Mouse (Mus musculus) G1E-ER4 (cell line): ENCODE data around the gene Limk2. TPM values are rescaled to one million over a fixed set of nuclear protein-coding genes. Genes with fewer than 3 reads are reported as not detected.

ENCODE experiments used
- GATA1 ChIP-seq: IDR thresholded peaks from one replicate; pipeline ENCODE4 v1.8.0; 2012; ENCODE audit warnings: low read length, inconsistent platforms
- polyA plus RNA-seq: library from polyadenylated mRNA; stranded (reverse); fragments of >175 nt; gene quantifications from 2 replicates; pipeline ENCODE4 v1.2.3, GENCODE M21; 2012

Limk2 gene
- polyA plus RNA-seq, 1 experiment = 27.6 TPM

- TF ChIP-seq GATA1 = no peak
These were observed 75.8 kb downstream of the Limk2 start for GRCm38 (mm10) chr11:3333111-3333695.

- TF ChIP-seq GATA1 = no peak
These were observed 77.0 kb downstream of the Limk2 start for GRCm38 (mm10) chr11:3331756-3332642.

- no peak for TF ChIP-seq GATA1
These were observed 77.8 kb downstream of the Limk2 start for GRCm38 (mm10) chr11:3330991-3331750.

DNA sequence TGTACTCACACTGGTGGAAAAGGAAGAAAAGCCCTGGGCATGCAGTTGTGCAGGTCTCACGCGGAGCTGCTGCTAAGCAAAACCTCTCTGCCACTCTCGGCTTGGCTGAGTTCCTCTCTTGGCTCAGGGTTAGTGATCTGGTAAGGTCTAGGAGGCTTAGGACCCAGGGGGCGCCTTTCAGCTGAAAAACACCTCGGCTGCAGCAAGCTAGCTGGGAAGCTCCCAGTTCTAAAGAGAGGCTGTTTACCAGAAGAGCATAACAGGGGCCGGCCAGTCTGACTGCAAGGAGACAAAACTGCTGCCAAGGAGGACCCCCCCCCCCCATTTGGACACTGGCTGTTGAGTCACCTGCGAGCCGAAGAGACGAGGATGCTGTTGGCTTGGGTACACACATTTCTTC is 78.4 kb downstream of the Limk2 start:
- no peak for TF ChIP-seq GATA1

- TF ChIP-seq GATA1 = no peak
These were observed 79.0 kb downstream of the Limk2 start, which contains the start of gene Pik3ip1 for GRCm38 (mm10) chr11:3329891-3330451. TSS of gene Pik3ip1 (plus strand) at chr11:3330401.

GRCm38 (mm10) chr11:3328806-3329775 is 79.9 kb downstream of the Limk2 start:
- no peak for TF ChIP-seq GATA1

DNA sequence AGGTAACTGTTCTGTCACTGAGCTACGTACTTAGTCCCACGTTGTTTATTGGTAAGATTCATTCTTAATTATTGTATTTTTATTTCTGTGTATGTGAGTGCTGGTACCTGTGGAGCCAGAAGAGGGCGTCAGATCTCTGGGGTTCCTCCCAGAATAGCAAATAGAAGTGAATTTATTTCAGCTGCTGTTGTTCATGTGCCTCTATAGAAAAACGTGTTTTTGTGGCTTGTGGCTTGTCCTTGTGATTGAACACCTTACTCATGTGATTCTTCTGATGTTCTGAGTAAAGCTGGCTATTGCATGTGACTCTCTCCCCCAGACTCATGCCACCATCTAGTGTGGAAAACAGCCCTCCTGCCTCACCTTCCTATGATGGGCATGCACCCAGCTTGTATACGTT is 80.7 kb downstream of the Limk2 start:
- no peak for TF ChIP-seq GATA1

DNA sequence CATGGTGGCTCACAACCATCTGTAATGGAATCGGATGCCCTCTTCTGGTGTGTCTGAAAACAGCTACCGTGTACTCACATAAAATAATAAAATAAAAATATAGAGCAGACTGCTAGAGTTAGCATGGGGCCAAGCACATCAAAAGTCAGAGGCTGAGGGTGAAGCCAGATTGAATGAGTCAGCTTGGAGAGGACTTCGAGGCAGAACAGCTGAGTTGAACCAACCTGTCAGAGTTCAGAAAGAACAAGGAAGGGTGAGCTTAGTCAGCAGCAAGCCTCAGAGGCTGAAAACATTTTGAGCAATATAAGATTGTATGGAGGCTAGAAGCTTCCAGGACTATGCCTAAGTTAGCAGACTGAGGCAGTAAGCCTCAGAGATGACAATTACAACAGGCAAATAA is 90.7 kb downstream of the Limk2 start:
- no peak for TF ChIP-seq GATA1

- TF ChIP-seq GATA1 = no peak
These were observed 94.8 kb downstream of the Limk2 start for GRCm38 (mm10) chr11:3314148-3314547.

DNA sequence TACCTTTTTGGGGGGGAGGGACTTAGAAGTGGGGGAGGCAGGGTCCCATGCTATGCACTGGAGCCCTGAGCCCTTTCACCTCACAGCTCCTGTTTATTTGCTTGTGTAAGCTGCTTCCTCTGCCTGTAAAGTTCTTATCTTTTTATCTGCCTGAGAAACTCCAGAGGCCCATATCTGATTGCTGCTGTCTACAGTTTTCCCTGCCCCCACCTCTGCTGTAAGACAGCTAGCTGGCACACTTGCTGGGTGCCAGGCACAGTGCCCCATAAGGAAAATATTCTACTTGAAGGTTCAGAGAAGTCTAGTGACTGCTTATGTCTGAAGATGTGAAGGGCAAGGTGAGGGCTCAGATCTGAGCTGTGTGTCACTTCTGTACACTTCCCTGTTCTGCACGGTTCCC is 95.7 kb downstream of the Limk2 start:
- peak; percentile 16 for TF ChIP-seq GATA1

DNA sequence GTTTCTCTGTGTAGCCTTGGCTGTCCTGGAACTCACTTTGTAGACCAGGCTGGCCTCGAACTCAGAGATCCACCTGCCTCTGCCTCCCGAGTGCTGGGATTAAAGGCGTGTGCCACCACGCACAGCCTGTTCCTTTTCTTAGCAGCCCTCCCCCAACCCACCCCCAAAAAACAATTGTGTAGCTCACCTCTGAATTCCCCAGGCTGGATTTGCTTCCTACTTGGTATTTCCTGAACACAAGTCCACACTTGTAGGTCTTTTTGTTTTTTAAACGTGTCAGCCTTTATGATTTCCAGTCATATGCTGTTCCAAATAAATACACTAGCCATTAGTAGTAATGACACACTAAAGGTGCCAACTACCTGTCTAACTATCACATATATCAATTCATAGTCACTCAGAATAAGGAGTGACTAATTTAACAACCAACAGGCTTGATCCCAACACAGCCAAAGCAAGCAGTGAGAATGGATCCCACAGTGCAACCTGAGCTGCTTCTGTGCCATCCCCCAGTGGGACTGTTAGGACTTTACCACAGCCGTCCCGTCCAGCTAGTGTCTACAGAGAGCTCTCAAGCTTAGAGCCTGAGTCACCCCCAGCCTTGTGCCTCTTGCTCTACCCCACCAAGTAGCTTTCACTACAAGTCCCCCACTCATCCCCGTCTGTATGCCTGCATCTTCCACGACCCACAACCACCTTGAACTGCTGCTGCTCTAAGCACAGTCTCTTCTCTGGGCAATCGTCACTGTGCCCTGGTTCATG is 97.2 kb downstream of the Limk2 start:
- TF ChIP-seq GATA1 = no peak

- no peak for TF ChIP-seq GATA1
These were observed 98.0 kb downstream of the Limk2 start for GRCm38 (mm10) chr11:3310789-3311585.

DNA sequence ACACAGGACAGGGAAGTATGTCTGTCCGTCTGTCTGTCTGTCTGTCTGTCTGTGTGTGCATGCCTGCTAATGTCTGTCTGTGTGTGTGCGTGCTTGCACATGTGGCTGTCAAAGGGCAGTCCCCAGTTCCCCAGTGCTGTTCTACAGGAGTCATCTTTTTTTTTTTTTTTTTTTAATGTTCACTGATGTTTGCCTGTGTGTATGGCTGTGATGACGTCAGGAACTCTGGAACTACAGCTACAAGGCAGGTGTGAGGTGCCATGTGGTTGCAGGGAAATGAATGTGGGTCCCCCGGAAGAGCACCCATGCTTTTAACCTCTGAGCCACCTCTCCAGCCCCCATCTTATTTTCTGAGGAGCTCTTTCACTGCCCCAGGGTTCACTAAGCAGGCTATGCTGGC is 99.1 kb downstream of the Limk2 start:
- no peak for TF ChIP-seq GATA1
